Mouse (Mus musculus) G1E (cell line): ENCODE measurements around the gene Dhx37.

Source experiments
- CTCF ChIP-seq: IDR thresholded peaks from 2 replicates; pipeline ENCODE4 v1.5.1; 2012; ENCODE audit warnings: low read depth, low read length, inconsistent platforms, mixed read lengths
- TAL1 ChIP-seq: conservative IDR thresholded peaks from 2 replicates; pipeline ENCODE4 v1.6.1; 2012; ENCODE audit warnings: low read depth, low read length, inconsistent platforms, mixed read lengths

- TF ChIP-seq CTCF (no peak), TAL1 (no peak)
These were observed 41.3 kb downstream of the Dhx37 start for GRCm38 (mm10) chr5:125392618-125392976.
